Mouse (Mus musculus) liver, embryonic 14.5 days (tissue): Measurements from ENCODE around the gene Tnfrsf4.

ENCODE experiments used
- CTCF ChIP-seq: IDR thresholded peaks from 2 replicates; pipeline ENCODE4 v1.5.1; 2016; ENCODE audit warnings: antibody characterized with exemption, low read depth, control low read depth
- EP300 ChIP-seq: IDR thresholded peaks from 2 replicates; pipeline ENCODE4 v1.6.1; 2016; ENCODE audit warnings: antibody characterized with exemption, low read depth

DNA sequence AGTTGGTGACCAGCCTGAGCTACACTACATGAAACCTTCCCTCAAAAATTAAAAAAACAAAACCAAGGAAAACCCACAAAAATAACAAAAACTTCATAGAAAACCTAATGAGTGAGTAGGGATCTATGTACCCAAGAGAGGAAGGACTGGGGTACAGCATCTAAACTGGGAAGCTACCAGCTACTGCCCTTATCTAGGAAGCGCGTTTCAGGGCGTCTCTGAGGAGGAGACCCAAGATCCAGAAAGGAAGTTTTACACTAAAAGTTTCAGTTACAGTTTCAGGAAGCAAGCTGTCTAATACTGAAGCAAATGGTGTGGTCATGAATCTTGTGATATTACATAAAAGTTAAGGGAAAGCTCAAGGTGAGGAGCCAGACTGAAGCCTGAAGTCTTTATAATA lies 36.1 kb downstream of the Tnfrsf4 start:
- TF ChIP-seq EP300 (no peak), CTCF (no peak)
